ENCODE assay signal across 23 mouse cellular contexts in genomic region chr12:12612520-12612919, GRCm38 (mm10).
DNase-seq lines count a peak whose midpoint lies in the region; ATAC-seq and TF ChIP-seq lines count a peak whose summit lies in the region.
"Had no signal": no experiment of that assay in that cellular context is flagged by ENCODE, and none has a peak within 500 bp of the region (broad histone marks: within the 10 kb centered on the region; RNA-seq: fewer than 3 reads in every experiment).

No protein-coding gene starts in this region.

- no peak overlapping the region for H3K27ac ChIP-seq in hindbrain, postnatal 0 days
- no peak overlapping the region for H3K27ac ChIP-seq in hindbrain, embryonic 13.5 days
- H3K27ac ChIP-seq in midbrain, postnatal 0 days (ENCODE audit: low read depth, low read length), result no peak overlapping the region
- no peak overlapping the region for H3K27ac ChIP-seq in midbrain, embryonic 14.5 days (replicated peaks; ENCODE audit: low read depth, low read length)
- H3K27ac ChIP-seq: embryonic facial prominence, embryonic 12.5 days; embryonic facial prominence, embryonic 15.5 days; forebrain, embryonic 10.5 days; forebrain, embryonic 12.5 days had no signal

- H3K9me3 ChIP-seq in hindbrain, postnatal 0 days (ENCODE audit: low read length), result no peaks in the 10 kb centered on the region
- no peaks in the 10 kb centered on the region for H3K9me3 ChIP-seq in hindbrain, embryonic 13.5 days
- no peaks in the 10 kb centered on the region for H3K9me3 ChIP-seq in midbrain, postnatal 0 days (ENCODE audit: low read length)
- no peaks in the 10 kb centered on the region for H3K9me3 ChIP-seq in midbrain, embryonic 14.5 days (ENCODE audit: control insufficient read depth, low read length)
- H3K9me3 ChIP-seq: embryonic facial prominence, embryonic 12.5 days; embryonic facial prominence, embryonic 15.5 days; forebrain, embryonic 10.5 days; forebrain, embryonic 12.5 days had no signal

- H3K4me1 ChIP-seq in hindbrain, postnatal 0 days (ENCODE audit: insufficient read depth, low read length), result no peaks in the 10 kb centered on the region
- H3K4me1 ChIP-seq in hindbrain, embryonic 13.5 days (replicated peaks), result peaks cover 4% of the 10 kb centered on the region; the same call in 1 of the 2 replicates
- no peaks in the 10 kb centered on the region for H3K4me1 ChIP-seq in midbrain, postnatal 0 days (ENCODE audit: insufficient read depth, low read length)
- H3K4me1 ChIP-seq in midbrain, embryonic 14.5 days (ENCODE audit: control insufficient read depth, insufficient read depth, low read length), result no peaks in the 10 kb centered on the region
- H3K4me1 ChIP-seq: embryonic facial prominence, embryonic 12.5 days; embryonic facial prominence, embryonic 15.5 days; forebrain, embryonic 10.5 days; forebrain, embryonic 12.5 days had no signal

- peak; percentile 26 to 43 for DNase-seq in cerebellum, postnatal 14 days
- DNase-seq in cerebellum, adult 18-20 months, result no peak
- peak; percentile 43 for DNase-seq in heart, adult 11 months
- DNase-seq in heart, postnatal 10 days, result no peak
- DNase-seq in hindbrain, postnatal 0 days (ENCODE audit: low spot score), result peak; percentile 57
- DNase-seq in midbrain, postnatal 0 days (ENCODE audit: low spot score), result peak; percentile 63
- DNase-seq in midbrain, embryonic 14.5 days, result no peak
- DNase-seq: adrenal gland, adult 2 months; adrenal gland, postnatal 10 days; adrenal gland, postnatal 25 days; cerebellum, adult 11 months; cerebellum, adult 2 months; cerebellum, adult 9-10 months; cerebellum, postnatal 25 days; embryo, embryonic 11 days had no signal

- no peak for TF ChIP-seq CTCF in hindbrain, postnatal 0 days (IDR thresholded peaks at IDR 0.05; ENCODE audit: low read depth)
- TF ChIP-seq CTCF in midbrain, postnatal 0 days (IDR thresholded peaks at IDR 0.05), result no peak

- intact Hi-C loops in heart, postnatal 10 days (cut with DNase I), result no loop called here

- peak; percentile 61; the same call in 1 of the 2 replicates for ATAC-seq in hindbrain, postnatal 0 days
- no peak for ATAC-seq in hindbrain, embryonic 13.5 days (ENCODE audit: low FRiP score)
- ATAC-seq in midbrain, postnatal 0 days (ENCODE audit: low FRiP score), result no peak
- ATAC-seq in midbrain, embryonic 14.5 days (ENCODE audit: low FRiP score, low TSS enrichment), result no peak
- ATAC-seq: forebrain, embryonic 14.5 days; forebrain, embryonic 16.5 days had no signal

- 73% methylated on average over 3 of the region's 3 CpGs for WGBS in hindbrain, postnatal 0 days
- WGBS in hindbrain, embryonic 13.5 days, result 87% methylated on average over 3 of the region's 3 CpGs
- 90% methylated on average over 3 of the region's 3 CpGs for WGBS in midbrain, postnatal 0 days
- 92% methylated on average over 3 of the region's 3 CpGs for WGBS in midbrain, embryonic 14.5 days

- no peaks in the 10 kb centered on the region for H3K36me3 ChIP-seq in hindbrain, postnatal 0 days (ENCODE audit: insufficient read depth, low read length)
- H3K36me3 ChIP-seq in hindbrain, embryonic 13.5 days, result no peaks in the 10 kb centered on the region
- H3K36me3 ChIP-seq in midbrain, postnatal 0 days (ENCODE audit: insufficient read depth, low read length), result no peaks in the 10 kb centered on the region
- H3K36me3 ChIP-seq in midbrain, embryonic 14.5 days (ENCODE audit: control insufficient read depth, insufficient read depth, low read length), result no peaks in the 10 kb centered on the region
- H3K36me3 ChIP-seq: embryonic facial prominence, embryonic 12.5 days; embryonic facial prominence, embryonic 15.5 days; forebrain, embryonic 10.5 days; forebrain, embryonic 12.5 days had no signal

- no peak overlapping the region for H3K4me3 ChIP-seq in hindbrain, postnatal 0 days (ENCODE audit: low read length)
- no peak overlapping the region for H3K4me3 ChIP-seq in hindbrain, embryonic 13.5 days
- H3K4me3 ChIP-seq in midbrain, postnatal 0 days (ENCODE audit: low read depth, low read length), result no peak overlapping the region
- H3K4me3 ChIP-seq in midbrain, embryonic 14.5 days (replicated peaks; ENCODE audit: low read depth, low read length), result no peak overlapping the region
- H3K4me3 ChIP-seq: embryonic facial prominence, embryonic 12.5 days; embryonic facial prominence, embryonic 15.5 days; erythroblast, embryonic 14.5 days; forebrain, embryonic 10.5 days; forebrain, embryonic 12.5 days had no signal

- no peak overlapping the region for H3K9ac ChIP-seq in hindbrain, postnatal 0 days (replicated peaks; ENCODE audit: low read length)
- no peak overlapping the region for H3K9ac ChIP-seq in hindbrain, embryonic 13.5 days
- H3K9ac ChIP-seq in midbrain, postnatal 0 days (replicated peaks; ENCODE audit: low read length, poor library complexity, severe bottlenecking), result no peak overlapping the region
- H3K9ac ChIP-seq in midbrain, embryonic 14.5 days (replicated peaks; ENCODE audit: low read length), result no peak overlapping the region
- H3K9ac ChIP-seq: embryonic facial prominence, embryonic 12.5 days; embryonic facial prominence, embryonic 15.5 days; forebrain, embryonic 12.5 days had no signal

- no peaks in the 10 kb centered on the region for H3K27me3 ChIP-seq in hindbrain, postnatal 0 days (ENCODE audit: insufficient read depth, low read length)
- H3K27me3 ChIP-seq in hindbrain, embryonic 13.5 days, result no peaks in the 10 kb centered on the region
- H3K27me3 ChIP-seq in midbrain, postnatal 0 days (ENCODE audit: insufficient read depth, low read length), result no peaks in the 10 kb centered on the region
- no peaks in the 10 kb centered on the region for H3K27me3 ChIP-seq in midbrain, embryonic 14.5 days (ENCODE audit: control insufficient read depth, insufficient read depth, low read length)
- H3K27me3 ChIP-seq: embryonic facial prominence, embryonic 12.5 days; embryonic facial prominence, embryonic 15.5 days; forebrain, embryonic 12.5 days had no signal

- H3K4me2 ChIP-seq in hindbrain, postnatal 0 days (ENCODE audit: low read depth, low read length), result no peak overlapping the region
- no peak overlapping the region for H3K4me2 ChIP-seq in hindbrain, embryonic 13.5 days
- no peak overlapping the region for H3K4me2 ChIP-seq in midbrain, postnatal 0 days (ENCODE audit: low read depth, low read length, poor library complexity, severe bottlenecking)
- no peak overlapping the region for H3K4me2 ChIP-seq in midbrain, embryonic 14.5 days (ENCODE audit: low read length)
- H3K4me2 ChIP-seq: embryonic facial prominence, embryonic 12.5 days; embryonic facial prominence, embryonic 15.5 days; forebrain, embryonic 12.5 days had no signal

Comparison
In these comparisons a context has a peak if more than half of its experiments do, and no peak if none do; other contexts are left out.
1. DNase-seq: peak in cerebellum, postnatal 14 days (2 of 2), heart, adult 11 months (single experiment), hindbrain, postnatal 0 days (single experiment) and midbrain, postnatal 0 days (single experiment); none in cerebellum, adult 18-20 months (0 of 2), heart, postnatal 10 days (0 of 2) and midbrain, embryonic 14.5 days (single experiment).